Mouse (Mus musculus): ENCODE results near the gene Olfr559. TPM values are rescaled to one million over a fixed set of nuclear protein-coding genes. Genes with fewer than 3 reads are reported as not detected.

Olfr559 gene
- polyA plus RNA-seq (2012): not detected in 2 replicates

GRCm38 (mm10) chr7:102727391-102727790 lies at the start of gene Olfr559:
TSS of gene Olfr559 (minus strand) at chr7:102727491.
- Histone ChIP-seq H3K4me3 (replicated peaks) (no peak within 1 kb of the TSS), H3K36me3 (ENCODE audit: control insufficient read depth) (no peaks in the 10 kb centered on the region), H3K9me3 (ENCODE audit: control insufficient read depth, low read length) (no peaks in the 10 kb centered on the region), H3K27me3 (ENCODE audit: control insufficient read depth) (no peaks in the 10 kb centered on the region), H3K4me1 (ENCODE audit: control insufficient read depth) (no peaks in the 10 kb centered on the region)
- TF ChIP-seq GATA1 (IDR thresholded peaks at IDR 0.05; ENCODE audit: low read length) (no peak), TAL1 (IDR thresholded peaks at IDR 0.05; ENCODE audit: low read length) (no peak)

DNA sequence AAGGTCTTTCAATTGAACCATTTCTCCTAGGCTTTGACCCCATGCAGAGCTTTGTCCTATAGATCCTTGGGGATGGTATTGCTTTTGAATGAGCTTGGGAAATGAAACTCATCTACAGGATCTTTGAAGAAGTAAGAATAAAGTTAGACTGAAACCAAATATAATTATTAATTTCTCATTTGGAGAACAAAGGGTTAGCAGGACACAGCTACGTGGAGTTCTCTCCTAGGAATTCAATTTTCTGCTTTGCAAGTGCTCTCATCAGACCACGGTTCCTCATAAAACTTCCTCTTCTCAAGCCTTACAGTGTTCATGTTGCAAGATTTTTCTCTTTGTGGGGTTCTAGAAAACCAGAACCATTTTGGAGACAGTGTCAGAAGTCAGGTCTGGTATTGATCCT lies 43.6 kb upstream of the Olfr559 start, which contains the start of gene Olfr561:
Olfr561 (plus strand) TSS at position 301 of the 400 bp plus-strand sequence.
- TF ChIP-seq TAL1 (IDR thresholded peaks at IDR 0.05; ENCODE audit: low read length) (no peak), GATA1 (IDR thresholded peaks at IDR 0.05; ENCODE audit: low read length) (no peak)
- no peaks in the 10 kb centered on the region for H3K4me1 ChIP-seq (ENCODE audit: control insufficient read depth)
- no peak within 1 kb of the TSS for H3K4me3 ChIP-seq (replicated peaks)
- no peaks in the 10 kb centered on the region for H3K27me3 ChIP-seq (ENCODE audit: control insufficient read depth)
- H3K9me3 ChIP-seq (ENCODE audit: control insufficient read depth, low read length): no peaks in the 10 kb centered on the region
- H3K36me3 ChIP-seq (ENCODE audit: control insufficient read depth): no peaks in the 10 kb centered on the region

GRCm38 (mm10) chr7:102759266-102759665 lies 32.0 kb upstream of the Olfr559 start, which contains the start of the genes Olfr560 and Olfr78:
TSS of gene Olfr560 (minus strand) at chr7:102759366.
TSS of gene Olfr78 (minus strand) at chr7:102759471.
- no peaks in the 10 kb centered on the region for H3K36me3 ChIP-seq (ENCODE audit: control insufficient read depth)
- TF ChIP-seq GATA1 (IDR thresholded peaks at IDR 0.05; ENCODE audit: low read length): no peak
- no peak for TF ChIP-seq TAL1 (IDR thresholded peaks at IDR 0.05; ENCODE audit: low read length)
- no peaks in the 10 kb centered on the region for H3K9me3 ChIP-seq (ENCODE audit: control insufficient read depth, low read length)
- H3K4me3 ChIP-seq (replicated peaks): no peak within 1 kb of the TSS
- no peaks in the 10 kb centered on the region for H3K4me1 ChIP-seq (ENCODE audit: control insufficient read depth)
- H3K27me3 ChIP-seq (ENCODE audit: control insufficient read depth): no peaks in the 10 kb centered on the region

GRCm38 (mm10) chr7:102752086-102752485 lies 24.8 kb upstream of the Olfr559 start:
- no peaks in the 10 kb centered on the region for H3K36me3 ChIP-seq (ENCODE audit: control insufficient read depth)
- TF ChIP-seq GATA1 (IDR thresholded peaks at IDR 0.05; ENCODE audit: low read length) (no peak), TAL1 (IDR thresholded peaks at IDR 0.05; ENCODE audit: low read length) (no peak)
- no peaks in the 10 kb centered on the region for H3K27me3 ChIP-seq (ENCODE audit: control insufficient read depth)
- no peak overlapping the region for H3K4me3 ChIP-seq (replicated peaks)
- no peaks in the 10 kb centered on the region for H3K9me3 ChIP-seq (ENCODE audit: control insufficient read depth, low read length)
- H3K4me1 ChIP-seq (ENCODE audit: control insufficient read depth): no peaks in the 10 kb centered on the region

GRCm38 (mm10) chr7:102737705-102738104 lies 10.4 kb upstream of the Olfr559 start:
- no peak for TF ChIP-seq GATA1 (IDR thresholded peaks at IDR 0.05; ENCODE audit: low read length)
- no peak for TF ChIP-seq TAL1 (IDR thresholded peaks at IDR 0.05; ENCODE audit: low read length)
- H3K27me3 ChIP-seq (ENCODE audit: control insufficient read depth): no peaks in the 10 kb centered on the region
- H3K9me3 ChIP-seq (ENCODE audit: control insufficient read depth, low read length): no peaks in the 10 kb centered on the region
- H3K36me3 ChIP-seq (ENCODE audit: control insufficient read depth): no peaks in the 10 kb centered on the region
- no peaks in the 10 kb centered on the region for H3K4me1 ChIP-seq (ENCODE audit: control insufficient read depth)
- H3K4me3 ChIP-seq (replicated peaks): no peak overlapping the region

DNA sequence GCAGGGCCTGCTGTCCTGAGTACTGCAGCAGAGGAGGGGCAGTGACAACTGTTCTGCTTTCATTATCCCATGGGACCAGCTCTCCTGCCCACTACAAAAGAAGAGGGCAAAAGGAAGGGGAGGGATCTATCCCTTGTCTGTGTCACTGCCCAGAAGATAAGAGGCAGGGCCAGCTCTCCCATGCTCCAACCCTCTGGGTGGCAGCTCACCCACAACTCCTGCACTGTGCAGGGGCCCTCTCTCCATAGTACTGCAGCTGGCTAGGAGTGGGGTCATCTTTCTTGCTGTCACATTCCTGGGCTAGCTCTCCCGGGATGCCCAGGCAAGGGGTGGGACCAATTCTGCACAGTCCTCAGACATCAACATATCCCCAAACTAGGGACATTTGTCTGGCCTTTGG lies 6.5 kb upstream of the Olfr559 start:
- H3K4me3 ChIP-seq (replicated peaks): no peak overlapping the region
- no peaks in the 10 kb centered on the region for H3K4me1 ChIP-seq (ENCODE audit: control insufficient read depth)
- H3K27me3 ChIP-seq (ENCODE audit: control insufficient read depth): no peaks in the 10 kb centered on the region
- H3K9me3 ChIP-seq (ENCODE audit: control insufficient read depth, low read length): no peaks in the 10 kb centered on the region
- no peaks in the 10 kb centered on the region for H3K36me3 ChIP-seq (ENCODE audit: control insufficient read depth)
- TF ChIP-seq TAL1 (IDR thresholded peaks at IDR 0.05; ENCODE audit: low read length): no peak
- TF ChIP-seq GATA1 (IDR thresholded peaks at IDR 0.05; ENCODE audit: low read length): no peak

GRCm38 (mm10) chr7:102718970-102719369 lies 8.3 kb downstream of the Olfr559 start, which contains the start of gene Olfr33:
TSS of gene Olfr33 (minus strand) at chr7:102719070.
- no peaks in the 10 kb centered on the region for H3K4me1 ChIP-seq (ENCODE audit: control insufficient read depth)
- TF ChIP-seq TAL1 (IDR thresholded peaks at IDR 0.05; ENCODE audit: low read length) (no peak), GATA1 (IDR thresholded peaks at IDR 0.05; ENCODE audit: low read length) (no peak)
- no peak within 1 kb of the TSS for H3K4me3 ChIP-seq (replicated peaks)

GRCm38 (mm10) chr7:102701915-102702314 lies 25.4 kb downstream of the Olfr559 start, which contains the start of gene Olfr558:
TSS of gene Olfr558 (plus strand) at chr7:102702215.
- no peak within 1 kb of the TSS for H3K4me3 ChIP-seq (replicated peaks)
- no peak for TF ChIP-seq GATA1 (IDR thresholded peaks at IDR 0.05; ENCODE audit: low read length)
- TF ChIP-seq TAL1 (IDR thresholded peaks at IDR 0.05; ENCODE audit: low read length): no peak

More at GRCm38 (mm10) chr7:102718970-102719369, 8.3 kb downstream of the Olfr559 start, which contains the start of gene Olfr33:
- no peaks in the 10 kb centered on the region for H3K27me3 ChIP-seq (ENCODE audit: control insufficient read depth)
- H3K36me3 ChIP-seq (ENCODE audit: control insufficient read depth): no peaks in the 10 kb centered on the region
- H3K9me3 ChIP-seq (ENCODE audit: control insufficient read depth, low read length): no peaks in the 10 kb centered on the region

GRCm38 (mm10) chr7:102698461-102698860 lies 28.8 kb downstream of the Olfr559 start:
- no peaks in the 10 kb centered on the region for H3K4me1 ChIP-seq (ENCODE audit: control insufficient read depth)
- no peaks in the 10 kb centered on the region for H3K9me3 ChIP-seq (ENCODE audit: control insufficient read depth, low read length)
- H3K36me3 ChIP-seq (ENCODE audit: control insufficient read depth): no peaks in the 10 kb centered on the region
- no peak overlapping the region for H3K4me3 ChIP-seq (replicated peaks)
- H3K27me3 ChIP-seq (ENCODE audit: control insufficient read depth): no peaks in the 10 kb centered on the region
- TF ChIP-seq GATA1 (IDR thresholded peaks at IDR 0.05; ENCODE audit: low read length) (no peak), TAL1 (IDR thresholded peaks at IDR 0.05; ENCODE audit: low read length) (no peak)

More at GRCm38 (mm10) chr7:102701915-102702314, 25.4 kb downstream of the Olfr559 start, which contains the start of gene Olfr558:
- Histone ChIP-seq H3K9me3 (ENCODE audit: control insufficient read depth, low read length) (no peaks in the 10 kb centered on the region), H3K27me3 (ENCODE audit: control insufficient read depth) (no peaks in the 10 kb centered on the region), H3K36me3 (ENCODE audit: control insufficient read depth) (no peaks in the 10 kb centered on the region), H3K4me1 (ENCODE audit: control insufficient read depth) (no peaks in the 10 kb centered on the region)
